Mouse (Mus musculus): ENCODE results near the gene Fam171a1.

GRCm38 (mm10) chr2:3206975-3207642 lies 93.1 kb downstream of the Fam171a1 start:
- TF ChIP-seq POLR2A (IDR thresholded peaks at IDR 0.05; ENCODE audit: borderline replicate concordance, extremely low read depth, low read depth, low read length) (no peak), CTCF (IDR thresholded peaks at IDR 0.05; ENCODE audit: insufficient read depth, low read length) (no peak)
